Mouse (Mus musculus) activated CD4-positive, CD25-positive, alpha-beta regulatory T cell, adult 4 months (primary cell): ENCODE measurements around the gene Pip5kl1. TPM values are rescaled to one million over a fixed set of nuclear protein-coding genes. Genes with fewer than 3 reads are reported as not detected.
A peak's percentile ranks its signal among the peaks of the same experiment; 100 is the strongest.

Experiments
- ATAC-seq: one replicate; pipeline ENCODE4 v1.8.0; 2017
- polyA plus RNA-seq, 2 experiments: library from polyadenylated mRNA; unstranded; fragments of 100-300 nt; shearing (Covaris generic); gene quantifications; one replicate each; pipeline ENCODE4 v1.2.1; 2017

Pip5kl1 gene
- polyA plus RNA-seq, 2 experiments from 2014 or later: not detected

DNA sequence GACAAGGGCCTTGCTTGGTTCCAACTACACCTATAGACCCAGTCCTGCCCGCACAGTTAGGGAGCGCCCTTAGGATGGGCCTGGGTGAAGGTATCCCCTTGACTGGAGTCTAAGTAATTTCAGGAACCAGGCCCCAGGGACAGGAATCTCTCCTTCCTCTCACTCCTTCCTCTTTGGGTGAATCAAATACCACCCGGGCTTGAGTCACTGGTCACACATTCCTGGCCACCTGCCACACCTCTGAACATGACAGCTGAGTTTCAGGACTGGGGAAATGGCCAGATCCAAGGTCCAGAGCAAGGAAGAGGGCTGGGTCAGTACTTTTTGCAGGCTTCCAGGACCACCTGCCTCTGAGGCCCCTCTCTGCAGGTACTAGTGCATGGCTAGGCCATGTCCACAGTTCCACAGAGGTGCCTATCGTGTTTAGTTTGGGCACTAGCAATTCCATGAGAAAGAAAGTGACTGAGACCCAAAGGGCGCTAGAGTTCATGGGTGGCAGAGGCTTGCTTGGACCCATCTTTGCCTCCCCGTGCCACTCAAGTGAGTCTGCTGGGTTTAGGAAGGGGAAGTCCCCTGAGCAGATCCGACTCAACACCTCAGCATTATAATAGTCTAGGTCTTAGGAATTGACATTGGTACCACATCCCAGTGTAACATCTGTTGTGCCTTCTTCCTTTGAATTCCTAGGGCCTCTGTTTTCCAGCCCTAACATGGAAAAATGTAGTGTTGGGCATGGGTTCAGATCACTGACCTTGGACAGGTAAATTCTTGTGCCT is 26.4 kb upstream of the Pip5kl1 start:
- ATAC-seq: no peak

- ATAC-seq: no peak
Measured at GRCm38 (mm10) chr2:32549171-32549570, 25.4 kb upstream of the Pip5kl1 start.

- ATAC-seq: no peak
Measured at GRCm38 (mm10) chr2:32549764-32550163, 24.8 kb upstream of the Pip5kl1 start.

- no peak for ATAC-seq
Measured at GRCm38 (mm10) chr2:32551236-32551635, 23.4 kb upstream of the Pip5kl1 start.

- peak; percentile 76 for ATAC-seq
Measured at GRCm38 (mm10) chr2:32553592-32554148, 20.9 kb upstream of the Pip5kl1 start.

DNA sequence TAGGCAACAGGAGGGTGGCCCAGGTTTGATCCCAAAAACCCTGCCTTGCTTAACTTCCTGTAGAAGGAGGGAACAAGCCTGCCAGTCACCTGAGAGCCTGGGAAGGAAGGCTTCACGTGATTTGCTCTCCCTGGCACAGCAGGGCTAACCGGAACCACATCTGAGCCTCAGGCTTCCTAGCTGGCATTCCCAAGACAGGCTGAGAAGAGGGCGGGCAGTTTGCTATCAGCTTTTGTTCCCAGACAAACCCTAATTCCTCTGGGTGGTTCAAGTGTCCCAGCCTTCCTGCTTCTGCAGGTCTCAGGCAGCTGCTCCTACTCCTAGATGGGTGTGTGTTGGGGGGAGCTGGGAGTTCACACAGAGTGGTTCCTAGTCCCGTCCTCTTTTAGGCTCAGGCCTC is 19.1 kb upstream of the Pip5kl1 start:
- ATAC-seq: no peak

DNA sequence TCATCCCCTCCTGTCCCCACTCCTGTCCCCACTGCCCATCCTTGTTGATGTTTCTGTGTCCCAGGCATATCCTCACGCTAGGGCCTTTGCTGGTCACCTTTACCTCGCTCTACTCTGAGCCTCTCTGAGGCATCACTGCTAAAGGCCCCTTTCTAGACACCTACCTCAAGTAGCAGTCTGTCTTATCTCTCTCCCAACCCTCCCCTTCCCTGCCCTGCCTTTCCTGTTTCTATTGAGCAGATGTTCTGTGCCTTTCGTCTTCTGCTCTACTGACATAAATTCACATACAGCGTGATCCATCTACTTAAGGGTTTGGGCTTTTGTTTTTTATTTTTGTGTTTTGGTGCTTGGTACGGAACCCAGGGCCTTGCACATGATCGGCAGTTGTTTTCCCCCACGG is 18.6 kb upstream of the Pip5kl1 start:
- no peak for ATAC-seq

DNA sequence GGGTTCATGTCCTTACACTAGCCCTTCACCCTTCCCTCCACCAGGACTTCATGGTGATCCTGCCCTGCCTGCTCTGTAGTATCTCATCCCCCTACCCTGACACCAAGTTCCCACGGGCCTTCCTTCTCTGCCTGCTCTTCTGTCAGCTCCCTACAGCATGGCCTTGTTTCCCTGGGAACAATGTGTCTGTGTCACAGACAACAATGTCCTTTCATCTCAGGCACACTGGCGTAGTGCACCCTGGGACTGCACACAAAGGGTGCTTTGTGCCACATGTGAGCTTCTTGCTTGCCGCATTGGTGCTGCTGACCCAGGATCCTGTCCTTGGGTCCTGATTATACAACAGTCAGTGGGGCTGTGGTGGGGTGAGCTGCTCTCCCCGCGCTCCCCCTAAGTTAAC is 15.0 kb upstream of the Pip5kl1 start:
- no peak for ATAC-seq

DNA sequence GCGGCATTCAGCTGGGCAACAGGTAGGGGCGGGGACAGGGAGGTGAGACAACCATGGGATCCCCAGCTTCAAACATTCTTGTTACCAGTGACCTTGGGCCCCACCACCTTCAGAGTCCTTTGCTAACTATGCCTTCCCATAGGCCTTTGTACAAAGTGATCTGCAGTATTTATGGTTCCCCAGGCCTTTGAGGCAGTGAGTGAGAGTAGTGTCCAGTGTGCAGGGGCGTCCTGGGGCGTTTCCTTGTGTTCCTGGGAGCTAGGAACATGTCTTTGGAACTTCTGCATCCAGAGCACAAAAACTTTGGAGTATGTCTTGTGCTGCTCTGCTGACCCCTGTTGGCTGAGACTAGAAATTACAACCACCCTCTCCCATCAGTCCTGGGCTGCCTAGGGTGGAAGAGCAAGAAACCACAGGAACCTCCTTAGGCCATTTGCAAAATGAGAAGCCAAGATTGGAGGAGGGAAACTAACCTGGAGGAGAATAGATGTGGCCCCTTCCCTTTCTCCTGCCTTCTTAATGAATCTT is 8.0 kb upstream of the Pip5kl1 start:
- peak; percentile 32 for ATAC-seq

- no peak for ATAC-seq
Measured at GRCm38 (mm10) chr2:32568149-32568548, 6.4 kb upstream of the Pip5kl1 start.

DNA sequence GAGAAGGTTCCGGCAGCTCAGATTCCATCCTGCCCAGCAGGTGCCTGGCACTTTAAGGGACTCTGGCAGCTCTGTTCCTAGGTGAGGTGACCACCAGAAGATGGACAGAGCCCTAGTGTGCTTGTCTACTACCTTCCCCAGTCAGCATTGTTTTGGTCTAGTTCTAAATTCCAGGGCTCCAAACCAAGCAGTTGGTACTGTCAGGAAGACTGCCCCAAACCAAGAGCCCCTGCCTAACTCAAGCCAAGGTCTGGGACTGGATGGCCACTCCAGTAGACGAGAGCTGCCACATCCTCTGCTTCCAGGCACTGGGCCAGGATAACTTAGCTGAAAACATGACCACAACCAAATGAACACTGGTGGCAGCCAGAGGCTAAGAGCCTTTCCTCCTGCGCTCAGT is 5.7 kb upstream of the Pip5kl1 start:
- no peak for ATAC-seq

GRCm38 (mm10) chr2:32570698-32571494 is 3.7 kb upstream of the Pip5kl1 start, which contains the start of gene Dpm2:
TSS of gene Dpm2 (plus strand) at chr2:32570858.
- ATAC-seq: peak; percentile 80

DNA sequence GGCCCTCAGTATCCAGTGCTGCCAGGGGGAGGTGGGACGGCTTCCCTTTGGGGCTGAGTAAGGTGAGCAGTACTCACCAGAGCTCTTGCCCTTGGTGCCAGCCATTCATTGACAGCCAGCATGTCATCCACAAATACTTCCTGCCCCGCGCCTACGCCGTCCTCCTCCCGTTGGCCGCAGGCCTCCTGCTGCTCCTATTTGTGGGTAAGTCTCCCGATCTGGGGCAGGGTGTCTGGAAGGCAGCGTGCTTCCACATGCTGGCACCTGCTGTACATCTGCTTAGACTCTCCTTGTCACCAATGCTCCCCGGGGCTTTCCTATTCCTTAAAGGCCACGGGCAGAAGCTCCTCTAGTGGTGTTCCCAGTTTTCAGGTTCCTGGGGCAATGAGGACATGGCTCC is 2.4 kb upstream of the Pip5kl1 start:
- ATAC-seq: no peak

DNA sequence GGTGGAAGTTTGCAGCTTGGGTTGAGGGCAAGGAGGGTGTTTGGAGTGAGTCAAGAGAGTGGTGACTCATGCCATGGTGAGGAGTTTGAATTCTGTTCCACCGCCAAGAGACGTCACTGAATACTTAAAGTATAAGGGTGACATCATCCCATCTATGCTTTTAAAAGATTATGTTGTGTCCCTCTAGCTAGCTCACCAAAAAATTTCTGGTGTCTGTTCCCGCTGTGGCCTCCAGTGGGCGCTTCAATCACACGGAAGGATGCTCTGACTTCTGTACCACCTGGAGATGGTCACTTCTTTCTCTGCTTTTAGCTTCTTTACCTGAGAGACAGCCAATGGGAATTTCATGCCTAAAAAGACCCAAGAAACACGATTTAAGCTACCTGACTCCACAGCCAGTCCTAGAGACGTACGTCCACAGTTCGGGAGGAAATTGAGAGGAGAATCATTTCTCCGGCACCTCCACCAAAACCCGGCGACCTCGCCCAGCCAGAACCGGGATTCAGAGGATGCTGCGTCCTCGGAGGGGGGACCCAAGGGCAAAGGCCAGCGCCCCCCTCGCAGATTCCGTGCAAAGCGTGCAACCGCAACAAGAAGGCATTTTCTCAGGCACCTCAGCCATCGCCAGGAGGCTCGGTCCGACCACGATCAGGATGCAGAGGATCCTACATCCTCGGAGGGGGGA is 446 bp downstream of the Pip5kl1 start:
- ATAC-seq: peak; percentile 35

- peak; percentile 69 for ATAC-seq
Measured at GRCm38 (mm10) chr2:32575586-32576160, 1.1 kb downstream of the Pip5kl1 start, which contains the start of gene 9430097D07Rik. TSS of gene 9430097D07Rik (minus strand) at chr2:32575684.

- ATAC-seq: no peak
Measured at GRCm38 (mm10) chr2:32576532-32576931, 1.9 kb downstream of the Pip5kl1 start.

- ATAC-seq: no peak
Measured at GRCm38 (mm10) chr2:32578146-32579046, 3.8 kb downstream of the Pip5kl1 start.

GRCm38 (mm10) chr2:32581450-32582095 is 7.0 kb downstream of the Pip5kl1 start:
- ATAC-seq: no peak

- ATAC-seq: peak; percentile 58
Measured at GRCm38 (mm10) chr2:32582830-32583799, 8.5 kb downstream of the Pip5kl1 start.
